Mouse (Mus musculus): ENCODE measurements around the gene Ttll10.

The Ttll10 gene

GRCm38 (mm10) chr4:156024184-156024583 is 35.0 kb downstream of the Ttll10 start:
- no peak for DNase-seq (ENCODE audit: low spot score in 2 of 2)

- DNase-seq (ENCODE audit: low spot score in 2 of 2): no peak
Observed at GRCm38 (mm10) chr4:156023520-156023919, 35.7 kb downstream of the Ttll10 start.

- DNase-seq (ENCODE audit: low spot score in 2 of 2): no peak
Observed at GRCm38 (mm10) chr4:156021942-156022419, 37.2 kb downstream of the Ttll10 start.

GRCm38 (mm10) chr4:156021381-156021780 is 37.8 kb downstream of the Ttll10 start:
- DNase-seq (ENCODE audit: low spot score in 2 of 2): no peak

- no peak for DNase-seq (ENCODE audit: low spot score in 2 of 2)
Observed at GRCm38 (mm10) chr4:156019771-156020170, 39.4 kb downstream of the Ttll10 start.

- no peak for DNase-seq (ENCODE audit: low spot score in 2 of 2)
Observed at GRCm38 (mm10) chr4:156014436-156014835, 44.8 kb downstream of the Ttll10 start.

- peak in 1 of 2 experiments; percentile 63 for DNase-seq (ENCODE audit: low spot score in 2 of 2)
Observed at GRCm38 (mm10) chr4:156013637-156014036, 45.6 kb downstream of the Ttll10 start, which contains the start of gene Tnfrsf4. Tnfrsf4 (plus strand) TSS chr4:156013843.

GRCm38 (mm10) chr4:156008369-156008768 is 50.8 kb downstream of the Ttll10 start:
- no peak for DNase-seq (ENCODE audit: low spot score in 2 of 2)

- DNase-seq (ENCODE audit: low spot score in 2 of 2): no peak
Observed at GRCm38 (mm10) chr4:156004109-156004508, 55.1 kb downstream of the Ttll10 start.

GRCm38 (mm10) chr4:155993606-155994005 is 65.6 kb downstream of the Ttll10 start:
- DNase-seq (ENCODE audit: low spot score in 2 of 2): no peak

GRCm38 (mm10) chr4:155992906-155993547 is 66.2 kb downstream of the Ttll10 start:
- DNase-seq (ENCODE audit: low spot score in 2 of 2): peak; percentile 94 to 98

- peak; percentile 76 to 88 for DNase-seq (ENCODE audit: low spot score in 2 of 2)
Observed at GRCm38 (mm10) chr4:155992241-155992905, 66.8 kb downstream of the Ttll10 start, which contains the start of the genes B3galt6 and Sdf4. B3galt6 (minus strand) TSS chr4:155992649. Sdf4 (plus strand) TSS chr4:155992872.

- DNase-seq (ENCODE audit: low spot score in 2 of 2): no peak
Observed at GRCm38 (mm10) chr4:155991908-155992230, 67.3 kb downstream of the Ttll10 start.

GRCm38 (mm10) chr4:155991211-155991907 is 67.9 kb downstream of the Ttll10 start:
- no peak for DNase-seq (ENCODE audit: low spot score in 2 of 2)

Data from left cerebral cortex, adult 9 months (tissue).